Mouse (Mus musculus) kidney, adult 9 months (tissue): ENCODE measurements around the gene Lingo1.

ENCODE experiments used
- DNase-seq: peaks from one replicate; pipeline ENCODE4 v3.0.0; 2022

The Lingo1 gene

GRCm38 (mm10) chr9:56795721-56796655 lies at the start of gene Lingo1:
Gene Lingo1 (minus strand): TSS chr9:56796468.
- DNase-seq: no peak

GRCm38 (mm10) chr9:56844644-56845043 lies 48.4 kb upstream of the Lingo1 start:
- no peak for DNase-seq

DNA sequence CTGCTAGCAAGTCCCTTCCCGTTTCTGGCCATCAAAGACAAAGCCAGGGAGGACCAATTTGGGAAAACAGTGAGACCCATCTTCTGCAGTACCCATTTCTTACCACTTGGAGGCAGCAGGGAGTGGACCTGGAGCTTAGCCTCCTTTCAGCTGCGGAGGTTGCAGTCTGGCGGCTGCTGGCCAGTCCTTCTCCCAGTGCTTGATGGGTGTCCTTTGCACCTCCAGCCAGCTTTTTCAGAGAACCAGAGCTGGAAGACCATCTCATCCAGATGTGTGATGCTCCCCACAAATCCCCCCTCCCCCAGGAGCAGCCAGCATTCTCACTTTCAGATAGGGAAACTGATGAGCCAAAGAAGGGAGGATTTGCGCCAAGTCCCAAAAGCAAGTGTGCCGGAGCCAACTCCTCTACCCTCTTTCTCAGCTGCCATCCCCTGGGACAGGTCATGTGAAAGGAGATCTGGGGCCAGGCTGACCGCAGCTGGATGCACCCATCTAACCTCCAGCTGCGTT lies 47.5 kb upstream of the Lingo1 start:
- DNase-seq: peak; percentile 77

DNA sequence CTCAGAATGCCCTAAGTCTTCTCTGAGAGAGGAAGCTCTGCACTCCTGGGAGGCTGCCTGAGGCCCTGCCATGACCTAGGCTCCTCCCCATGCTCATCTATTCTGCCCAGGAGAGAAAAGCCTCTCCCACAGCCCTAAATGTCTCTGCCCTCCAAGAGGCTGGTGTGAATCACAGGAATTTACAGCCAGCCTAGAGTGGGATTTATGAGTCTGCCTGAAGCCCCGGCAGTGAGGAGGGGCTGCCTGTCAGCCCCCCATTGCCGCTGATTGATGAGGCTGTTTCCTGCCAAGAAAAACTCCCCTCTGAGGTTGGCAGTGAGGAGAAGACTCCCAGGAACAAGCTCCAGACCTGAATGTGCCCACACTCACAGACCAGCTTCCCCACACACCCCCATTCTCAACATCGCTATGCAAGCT lies 46.0 kb upstream of the Lingo1 start:
- DNase-seq: no peak

GRCm38 (mm10) chr9:56841864-56842263 lies 45.6 kb upstream of the Lingo1 start:
- no peak for DNase-seq

DNA sequence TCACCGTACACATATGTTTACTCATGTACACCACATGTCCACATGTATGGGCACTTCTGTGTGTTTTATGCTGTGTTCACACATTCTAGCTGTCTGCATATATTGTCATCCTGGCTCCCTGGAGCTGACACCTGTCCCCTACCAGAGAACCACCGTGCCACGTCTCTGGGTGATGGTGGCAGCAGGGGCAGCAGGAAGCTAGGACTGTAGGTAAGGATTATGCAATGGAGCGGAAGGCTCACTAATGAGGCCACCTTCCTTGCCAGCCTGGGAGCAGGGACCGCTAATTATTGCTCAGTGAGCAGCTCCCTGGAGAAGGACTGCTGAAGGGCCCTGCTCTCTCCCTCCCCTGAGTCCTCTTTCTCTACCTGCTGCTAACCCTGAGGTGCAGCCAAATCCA lies 44.5 kb upstream of the Lingo1 start:
- no peak for DNase-seq

- no peak for DNase-seq
These were observed 38.9 kb upstream of the Lingo1 start for GRCm38 (mm10) chr9:56835152-56835551.

DNA sequence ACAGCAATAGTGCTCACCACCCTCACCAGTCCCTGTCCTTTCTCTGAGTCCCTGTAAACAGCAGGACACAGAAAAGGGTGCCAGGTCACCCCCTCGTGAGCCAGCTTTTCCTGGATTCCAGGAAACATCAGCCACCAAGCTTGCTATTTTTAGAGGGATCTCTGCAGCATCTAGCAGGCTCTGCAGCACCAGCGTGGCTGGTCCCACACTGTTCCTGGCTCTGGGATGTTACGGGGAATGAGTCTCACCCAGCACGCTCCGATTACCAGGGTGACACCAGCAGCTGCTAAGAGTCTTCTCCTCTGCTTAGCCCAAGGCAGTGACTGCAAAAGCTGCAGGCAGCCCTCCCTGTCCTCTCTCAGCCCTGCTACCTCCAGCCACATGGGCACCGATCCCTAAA lies 36.6 kb upstream of the Lingo1 start:
- no peak for DNase-seq

- no peak for DNase-seq
These were observed 35.6 kb upstream of the Lingo1 start for GRCm38 (mm10) chr9:56831904-56832303.

- peak; percentile 11 for DNase-seq
These were observed 33.9 kb upstream of the Lingo1 start for GRCm38 (mm10) chr9:56830162-56830561.

- DNase-seq: no peak
These were observed 32.6 kb upstream of the Lingo1 start for GRCm38 (mm10) chr9:56828841-56829240.

GRCm38 (mm10) chr9:56828146-56828545 lies 31.9 kb upstream of the Lingo1 start:
- DNase-seq: no peak

- no peak for DNase-seq
These were observed 29.4 kb upstream of the Lingo1 start for GRCm38 (mm10) chr9:56825476-56826213.

GRCm38 (mm10) chr9:56824900-56825299 lies 28.6 kb upstream of the Lingo1 start:
- DNase-seq: peak; percentile 23

DNA sequence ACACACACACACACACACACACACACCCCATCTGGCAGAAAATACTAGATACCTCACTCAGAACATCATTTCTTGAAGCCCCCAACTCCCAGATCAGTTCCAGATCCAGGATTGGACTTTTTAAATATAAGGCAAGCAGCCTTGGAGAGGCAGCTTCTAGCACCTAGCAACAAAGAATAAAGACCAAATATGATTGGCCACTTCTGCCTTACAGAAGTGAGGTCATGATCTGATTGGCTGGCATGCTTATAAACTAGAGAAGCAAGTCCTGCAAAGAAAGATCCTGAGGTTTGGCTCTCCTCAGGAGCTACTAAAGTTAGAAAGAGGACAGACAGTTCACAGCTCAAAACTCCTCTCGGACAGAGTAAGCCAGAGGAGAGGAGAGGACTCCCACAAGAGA lies 14.6 kb upstream of the Lingo1 start:
- DNase-seq: no peak

- DNase-seq: no peak
These were observed 11.7 kb upstream of the Lingo1 start for GRCm38 (mm10) chr9:56807990-56808389.

- DNase-seq: no peak
These were observed 6.9 kb upstream of the Lingo1 start for GRCm38 (mm10) chr9:56803146-56803545.

DNA sequence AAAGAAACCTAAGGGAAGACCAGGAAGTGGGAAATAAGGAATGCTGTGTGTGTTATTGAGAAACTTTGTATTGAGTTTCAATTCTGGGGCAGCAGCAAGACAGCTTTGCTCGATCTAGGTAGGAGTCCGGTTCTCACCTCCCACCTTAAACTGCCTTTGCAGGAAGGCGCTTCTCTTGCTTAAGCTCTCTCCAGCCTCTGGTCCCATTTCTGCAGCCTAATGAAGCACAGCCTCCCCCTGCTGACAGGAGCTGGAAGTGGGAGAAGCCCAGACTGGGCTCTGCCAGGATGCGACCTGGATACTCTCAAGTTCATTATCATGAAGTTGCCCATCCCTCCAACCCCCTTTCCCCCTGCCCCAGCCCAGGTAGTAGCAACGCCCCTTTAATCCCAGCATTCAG lies 1.6 kb upstream of the Lingo1 start:
- peak; percentile 62 for DNase-seq

DNA sequence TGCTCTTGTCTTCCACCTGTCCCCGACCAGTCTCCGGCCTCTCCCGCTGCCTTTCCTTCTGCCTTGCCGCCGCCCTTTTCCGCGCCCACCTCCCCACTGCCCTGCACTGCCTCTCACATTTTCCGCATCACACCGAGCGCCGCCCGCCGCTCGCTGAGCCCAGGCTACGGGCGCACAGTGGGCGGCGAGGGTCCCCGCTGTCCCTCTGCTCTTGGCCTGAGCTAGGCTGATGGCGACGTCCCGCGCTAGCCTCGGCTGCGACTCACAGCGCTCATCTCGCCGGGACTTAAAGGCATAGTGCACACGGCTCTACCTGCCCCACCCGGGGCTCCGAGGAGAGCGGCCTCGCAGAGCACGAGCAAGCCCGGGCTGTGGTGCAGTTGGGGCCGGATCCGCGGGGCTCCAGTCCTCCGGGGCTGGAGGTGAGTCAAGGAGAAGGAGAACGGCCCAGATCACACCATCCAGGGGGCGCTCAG lies 426 bp upstream of the Lingo1 start:
- DNase-seq: no peak

DNA sequence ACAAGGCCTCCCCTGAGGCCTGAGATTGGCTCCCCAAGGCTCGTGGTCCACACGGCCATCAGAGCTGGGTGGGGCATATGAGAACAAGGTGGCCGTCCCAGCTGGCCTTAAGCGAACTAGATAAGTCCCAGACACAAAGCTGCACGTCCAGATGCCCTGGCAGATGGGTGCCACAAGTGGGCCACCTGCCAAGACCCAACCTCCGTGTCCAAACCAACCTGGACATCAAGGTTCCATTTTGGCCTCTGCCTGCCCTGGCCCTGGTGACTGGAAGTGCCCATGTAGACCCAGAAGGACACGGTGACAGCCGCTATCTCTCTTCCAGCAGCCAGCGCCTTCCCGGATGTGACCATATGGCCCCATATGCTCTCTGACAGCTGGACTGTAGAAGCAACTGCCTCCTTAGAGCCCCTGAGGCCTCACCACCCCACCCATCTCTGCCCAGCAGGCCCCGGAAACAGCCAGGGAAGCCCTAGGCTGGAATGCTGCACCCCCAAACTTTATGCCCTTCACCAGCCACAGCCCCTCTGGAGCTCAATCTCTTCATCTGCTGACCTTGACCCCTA lies 4.5 kb downstream of the Lingo1 start:
- DNase-seq: no peak

GRCm38 (mm10) chr9:56784576-56784975 lies 11.7 kb downstream of the Lingo1 start:
- no peak for DNase-seq

GRCm38 (mm10) chr9:56776881-56777801 lies 19.1 kb downstream of the Lingo1 start:
- DNase-seq: peak; percentile 11
